Mouse (Mus musculus) ES-Bruce4 (cell line): ENCODE data around the gene Nlrc3.

Source experiments
- CTCF ChIP-seq: IDR thresholded peaks from one replicate; pipeline ENCODE4 v1.8.1; 2011; ENCODE audit warnings: low read depth, low read length
- EP300 ChIP-seq: IDR thresholded peaks from 2 replicates; pipeline ENCODE4 v1.6.1; 2011; ENCODE audit warnings: low read depth, low read length; ENCODE audit not compliant: insufficient read depth
- POLR2A ChIP-seq: IDR thresholded peaks from one replicate; pipeline ENCODE4 v1.8.1; 2011; ENCODE audit warnings: low read length; ENCODE audit not compliant: insufficient read depth

- TF ChIP-seq CTCF = no peak
- TF ChIP-seq POLR2A = no peak
- no peak for TF ChIP-seq EP300
Observed at GRCm38 (mm10) chr16:3923966-3924365, 52.5 kb downstream of the Nlrc3 start.
